Mouse (Mus musculus) Muller cell, postnatal 12 days (primary cell): ENCODE measurements around the gene Higd2a.
"Not testable (repeated sequence)": the region's sequence is repeated elsewhere in the genome, so short reads cannot be mapped to it uniquely, and the experiment has no call there.

ENCODE experiments used
- DNase-seq: peaks from one replicate; pipeline ENCODE4 v3.0.0-alpha.2; 2015; ENCODE audit errors: inconsistent ontology term

Higd2a gene

GRCm38 (mm10) chr13:54582126-54582525, 7.9 kb upstream of the Higd2a start:
- peak; percentile 92 for DNase-seq

GRCm38 (mm10) chr13:54582860-54583259, 7.1 kb upstream of the Higd2a start:
- no peak for DNase-seq

DNA sequence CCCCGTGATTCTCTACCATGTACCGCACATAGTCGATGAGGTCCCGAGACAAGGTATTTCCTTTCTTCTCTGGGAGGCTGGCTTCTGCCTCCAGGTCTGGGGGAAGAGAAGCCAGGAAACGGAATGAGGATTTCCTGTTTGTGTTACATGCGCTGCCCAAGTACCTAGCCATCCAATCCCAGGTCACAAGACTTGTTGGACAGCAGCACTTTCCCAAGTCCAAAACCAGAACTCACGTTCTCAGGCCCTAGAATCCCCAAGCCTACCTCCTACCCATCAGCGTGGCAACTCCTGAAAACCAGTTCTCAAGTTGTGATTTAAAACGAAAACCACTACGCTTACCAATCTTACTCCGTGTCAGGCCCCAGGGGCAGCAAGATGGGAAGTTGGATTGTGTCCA, 4.2 kb upstream of the Higd2a start:
- DNase-seq: no peak

DNA sequence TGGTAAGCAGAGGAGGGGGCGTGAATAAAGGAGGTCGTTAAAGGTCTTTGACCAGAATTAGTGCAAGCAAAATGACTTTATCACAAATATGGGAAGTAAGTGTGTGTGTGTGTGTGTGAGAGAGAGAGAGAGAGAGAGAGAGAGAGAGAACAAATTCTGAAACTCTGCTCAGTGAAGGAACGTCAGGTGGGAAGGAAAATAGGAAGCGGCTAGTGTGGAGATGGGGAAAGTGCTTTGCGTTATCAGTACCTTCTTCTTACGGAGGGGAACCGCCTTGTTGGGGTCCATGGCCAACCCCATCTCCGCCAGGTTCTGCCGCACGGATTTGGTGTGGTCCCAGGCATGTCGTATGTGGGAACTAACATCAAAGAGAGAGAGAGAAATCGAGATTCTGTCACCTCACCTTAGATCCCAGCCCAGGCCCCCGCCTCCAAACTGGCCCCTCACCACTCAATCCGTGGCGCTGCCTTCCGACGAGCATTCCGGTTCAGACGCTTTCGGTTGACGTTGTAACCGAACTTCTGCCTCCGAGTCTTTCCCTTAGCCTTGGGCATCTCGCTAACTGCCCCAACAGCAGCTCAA, 502 bp upstream of the Higd2a start:
- no peak for DNase-seq

DNA sequence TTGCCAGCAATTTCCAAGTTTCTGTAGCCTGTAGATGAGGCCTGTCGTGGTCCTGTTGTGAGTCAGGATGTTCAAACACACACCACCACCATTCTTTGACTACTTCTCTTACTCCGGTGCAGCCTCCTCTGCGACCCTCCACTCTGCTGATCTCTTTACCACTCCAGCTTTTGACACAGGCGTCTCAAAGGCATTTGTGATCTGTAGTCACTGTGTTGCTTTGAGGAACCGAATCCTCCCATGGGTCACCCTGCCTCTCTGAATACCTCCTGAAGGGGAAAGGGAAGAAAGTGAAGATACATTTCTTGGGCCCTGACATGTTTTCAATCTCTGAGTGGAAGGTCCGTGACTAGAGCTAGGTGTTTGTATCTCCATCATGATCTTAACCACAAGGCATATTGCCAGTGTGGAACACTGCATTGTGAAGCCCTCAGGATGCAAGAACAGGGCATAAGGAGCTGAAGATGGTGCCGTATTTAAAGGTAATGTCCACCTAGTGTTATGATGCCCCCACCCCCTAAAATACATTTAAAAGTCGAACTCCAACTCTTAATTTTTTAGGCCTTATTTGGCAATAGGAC, 1.9 kb downstream of the Higd2a start:
- no peak for DNase-seq

- DNase-seq: no peak
Observed at GRCm38 (mm10) chr13:54593617-54594016, 3.6 kb downstream of the Higd2a start.

DNA sequence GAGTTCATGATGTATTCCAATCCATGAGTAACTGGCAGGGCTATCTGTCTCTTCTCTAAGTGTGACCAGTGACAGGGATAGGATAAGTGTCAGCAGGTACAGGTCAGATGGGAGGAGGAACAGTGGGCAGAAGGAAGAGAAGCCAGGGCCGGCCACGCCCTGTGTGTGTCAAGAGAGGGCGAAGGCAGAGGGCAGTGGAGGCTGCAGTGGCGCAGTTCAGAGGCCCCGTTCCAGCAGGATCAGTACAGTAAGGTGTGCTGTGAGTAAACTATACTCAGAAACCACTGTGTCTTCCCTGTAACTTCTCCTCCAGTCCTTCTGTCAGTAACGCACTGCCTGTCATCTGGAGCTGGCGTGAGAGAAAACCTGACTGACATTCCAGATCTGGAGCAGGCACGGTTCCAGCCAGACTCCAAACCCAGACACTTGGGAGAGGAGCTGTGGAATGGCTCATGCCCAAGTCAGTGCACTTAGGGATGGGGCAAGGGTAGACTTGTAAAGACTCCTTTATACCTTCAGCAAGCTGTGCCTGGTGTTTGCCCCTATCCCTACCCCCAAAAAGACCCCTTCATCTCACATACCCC, 6.2 kb downstream of the Higd2a start:
- DNase-seq: peak; percentile 61

DNA sequence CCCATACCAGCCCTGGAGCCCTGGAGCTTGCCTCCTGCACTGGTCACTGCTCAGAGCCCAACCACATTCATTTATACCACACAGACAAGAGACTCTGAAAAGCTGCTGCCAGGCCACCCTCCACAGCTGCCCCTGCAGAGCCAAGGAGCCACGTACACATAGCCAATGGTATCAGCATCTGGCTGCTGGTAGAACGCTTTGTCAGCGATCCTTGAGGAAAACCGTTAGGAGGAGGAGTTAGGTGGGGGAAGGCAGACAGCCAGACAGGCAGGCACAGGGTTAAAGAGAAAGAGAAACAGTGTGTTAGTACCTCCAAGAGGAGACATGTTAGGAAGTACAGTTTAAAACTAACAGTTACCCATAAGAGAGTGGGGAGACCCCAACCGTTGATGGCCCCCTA, 6.9 kb downstream of the Higd2a start:
- DNase-seq: no peak

DNA sequence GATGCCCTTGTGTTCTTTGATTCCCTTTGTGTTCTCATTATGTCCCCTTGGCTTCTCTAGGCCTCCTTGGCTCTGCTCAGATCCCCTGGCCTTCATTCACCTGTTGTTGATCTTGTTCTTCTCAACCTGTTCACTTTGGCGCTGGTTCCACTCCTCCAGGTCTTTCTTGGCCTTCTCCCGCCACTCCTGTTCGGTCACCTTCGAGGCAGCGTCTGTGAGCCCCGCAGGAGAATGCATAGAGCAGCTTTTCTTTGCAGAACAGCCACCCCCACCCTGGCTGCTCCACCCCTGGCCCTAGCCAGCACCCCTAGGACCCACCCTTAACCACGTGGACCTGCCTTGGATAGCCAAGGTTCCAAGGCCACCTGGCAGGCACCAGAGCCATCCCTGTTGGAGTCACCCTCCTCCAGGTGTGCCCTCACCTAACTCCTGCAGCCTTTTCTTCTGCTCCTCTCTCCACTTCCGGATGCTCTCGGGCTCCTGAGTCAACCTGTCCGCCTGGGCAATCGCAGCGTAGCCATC, 8.7 kb downstream of the Higd2a start:
- no peak for DNase-seq

DNA sequence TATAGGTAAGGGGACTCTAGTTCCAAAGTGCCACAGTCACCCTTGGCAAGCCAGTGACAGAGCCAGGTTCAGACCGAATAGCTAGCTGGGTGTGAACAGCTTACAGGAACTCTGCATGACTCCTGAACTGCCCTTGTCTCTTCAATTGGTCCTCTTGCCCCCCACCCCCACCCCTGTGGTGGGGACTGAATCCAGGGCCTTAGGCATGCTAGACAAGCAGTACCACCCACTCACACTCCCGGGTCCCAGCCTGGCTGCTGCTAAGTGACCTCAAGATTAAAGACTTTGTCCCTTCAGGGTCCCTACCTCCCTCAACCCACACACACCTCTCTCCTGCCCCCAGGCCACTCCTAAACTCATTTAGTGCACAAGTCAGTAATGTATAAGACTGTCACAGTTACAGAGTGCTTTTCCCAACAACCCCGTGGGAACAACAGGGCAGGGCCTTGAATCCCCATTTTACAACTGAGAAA, 12.7 kb downstream of the Higd2a start:
- no peak for DNase-seq

GRCm38 (mm10) chr13:54603501-54603900, 13.5 kb downstream of the Higd2a start:
- DNase-seq: no peak

DNA sequence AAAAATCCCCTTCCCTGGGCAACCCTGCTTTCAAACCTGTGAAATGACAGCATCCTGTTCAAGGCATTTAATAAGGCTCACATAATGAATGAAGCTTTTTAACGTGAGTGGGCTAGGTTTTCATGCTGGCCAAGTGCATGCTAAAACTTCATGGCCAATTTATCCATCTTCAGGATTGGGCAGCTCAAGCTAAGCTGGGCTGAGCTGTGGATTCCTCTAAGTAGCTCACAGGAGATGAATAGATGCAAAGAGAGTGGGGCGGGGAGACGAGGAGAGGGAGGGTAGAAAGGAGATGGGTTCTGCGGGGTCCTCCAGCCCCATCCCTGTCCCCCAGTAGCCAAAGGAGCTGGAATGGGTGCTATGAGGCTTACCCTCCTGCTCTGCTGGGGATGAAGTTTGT, 14.2 kb downstream of the Higd2a start:
- no peak for DNase-seq

DNA sequence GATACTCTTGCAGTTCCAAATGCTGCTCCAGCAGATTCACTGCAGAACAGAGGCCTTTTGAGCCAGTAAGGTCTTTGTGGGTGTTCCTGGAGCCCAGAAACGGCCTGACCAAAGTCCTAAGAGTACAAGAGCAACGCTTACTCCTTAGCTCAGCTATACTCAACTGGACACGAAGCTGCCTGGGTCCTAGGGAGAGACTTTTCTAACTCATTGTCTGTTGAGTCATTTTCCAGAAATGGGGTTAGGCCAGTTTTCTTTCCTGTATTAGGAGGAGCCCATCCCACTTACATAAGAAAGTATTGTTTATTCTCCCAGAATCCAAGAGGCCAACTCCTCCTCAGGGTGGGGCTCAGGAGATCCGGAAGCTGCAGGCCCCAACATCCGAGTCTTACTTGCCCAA, 15.4 kb downstream of the Higd2a start:
- no peak for DNase-seq

DNA sequence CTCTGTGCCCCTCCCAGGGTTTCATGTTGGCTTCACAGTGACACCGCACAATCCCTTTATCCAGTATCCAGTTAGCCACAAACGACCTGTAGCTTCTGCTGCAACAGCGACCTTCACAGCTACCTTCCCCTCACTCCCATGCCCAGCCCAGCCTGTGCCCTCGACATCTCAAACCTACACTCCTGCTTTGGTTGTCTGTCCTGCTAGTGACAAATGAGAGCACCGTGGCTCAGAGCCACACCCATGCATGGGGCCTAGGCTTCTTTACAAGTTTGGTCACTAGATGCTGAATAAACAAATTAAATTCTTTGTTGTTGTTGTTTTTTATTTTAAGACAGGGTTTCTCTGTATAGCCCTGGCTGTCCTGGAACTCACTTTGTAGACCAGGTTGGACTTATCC, 17.2 kb downstream of the Higd2a start:
- DNase-seq: no peak

GRCm38 (mm10) chr13:54608002-54608401, 18.0 kb downstream of the Higd2a start:
- DNase-seq: no peak

GRCm38 (mm10) chr13:54608666-54609065, 18.7 kb downstream of the Higd2a start:
- peak; percentile 95 for DNase-seq

DNA sequence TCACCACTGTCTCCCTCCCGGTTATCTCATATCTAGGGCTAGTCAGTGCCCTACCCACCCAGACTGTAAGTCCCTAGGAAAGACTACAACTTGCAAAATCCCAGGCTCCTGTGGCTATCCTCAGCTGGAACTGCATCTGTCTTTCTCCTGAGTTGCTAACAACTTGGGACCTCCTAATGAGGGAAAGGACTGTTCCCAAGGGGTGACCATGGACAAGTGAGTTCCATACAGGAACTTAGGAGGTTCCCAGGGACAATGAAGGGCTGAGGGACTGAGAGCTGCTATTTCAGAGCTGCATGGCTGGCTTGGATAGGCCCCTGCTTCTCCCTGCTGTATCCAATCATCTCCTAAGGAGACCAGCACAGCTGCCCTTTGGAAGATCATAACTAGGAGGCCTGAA, 19.3 kb downstream of the Higd2a start:
- peak; percentile 65 for DNase-seq

GRCm38 (mm10) chr13:54610613-54610971, 20.6 kb downstream of the Higd2a start:
- no peak for DNase-seq

- peak; percentile 92 for DNase-seq
Observed at GRCm38 (mm10) chr13:54610972-54611754, 21.2 kb downstream of the Higd2a start, which contains the start of gene Cltb. Gene Cltb, minus strand, starts transcription at chr13:54611344.

DNA sequence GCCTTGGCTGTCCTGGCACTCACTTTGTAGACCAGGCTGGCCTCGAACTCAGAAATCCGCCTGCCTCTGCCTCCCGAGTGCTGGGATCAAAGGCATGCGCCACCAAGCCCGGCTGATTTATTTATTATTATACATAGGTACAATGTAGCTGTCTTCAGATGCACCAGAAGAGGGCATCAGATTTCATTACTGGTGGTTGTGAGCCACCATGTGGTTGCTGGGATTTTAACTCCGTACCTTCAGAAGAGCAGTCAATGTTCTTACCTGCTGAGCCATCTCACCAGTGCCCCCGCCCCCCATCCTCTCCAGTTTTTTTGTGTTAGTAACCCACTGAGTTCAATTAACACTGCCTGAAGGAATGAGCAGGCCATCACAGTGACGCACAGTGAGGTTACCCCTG, 23.1 kb downstream of the Higd2a start:
- not testable (repeated sequence) for DNase-seq

- DNase-seq: no peak
Observed at GRCm38 (mm10) chr13:54616307-54616706, 26.3 kb downstream of the Higd2a start.

DNA sequence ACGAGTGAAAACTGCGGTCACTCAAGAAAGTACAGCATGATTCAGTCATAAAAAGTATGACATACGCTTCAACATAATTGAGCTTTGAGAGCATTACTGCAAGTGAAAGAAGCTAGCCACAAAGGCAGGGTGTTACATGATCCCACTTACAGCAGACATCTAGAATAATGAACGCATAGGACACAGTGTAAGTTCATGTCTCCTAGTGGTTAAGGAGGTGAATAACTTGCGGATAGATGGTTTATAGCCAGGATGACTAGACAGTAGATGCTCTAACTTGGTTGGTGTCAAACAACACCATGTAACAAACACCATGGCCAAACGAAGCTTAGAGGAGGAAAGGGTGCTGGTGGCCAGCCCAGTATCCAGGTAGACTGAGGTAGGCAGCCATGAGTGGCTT, 27.0 kb downstream of the Higd2a start:
- DNase-seq: no peak
